Mouse (Mus musculus): ENCODE data around the gene Baz2b. TPM values are rescaled to one million over a fixed set of nuclear protein-coding genes. Genes with fewer than 3 reads are reported as not detected.
A peak's percentile ranks its signal among the peaks of the same experiment; 100 is the strongest.

The Baz2b gene
- polyA plus RNA-seq, 1 experiment from 2014 or later, result 57.2 TPM

- WGBS, result 58% methylated on average over 8 of the region's 8 CpGs
Observed at GRCm38 (mm10) chr2:60071813-60072212, 137.8 kb downstream of the Baz2b start.

GRCm38 (mm10) chr2:60070938-60071337, 138.7 kb downstream of the Baz2b start:
- no peak overlapping the region for H3K27ac ChIP-seq (ENCODE audit: low read depth)
- no peaks in the 10 kb centered on the region for H3K27me3 ChIP-seq (ENCODE audit: insufficient read depth, low read length)
- H3K4me3 ChIP-seq (ENCODE audit: low read depth, low read length), result no peak overlapping the region
- no peaks in the 10 kb centered on the region for H3K9me3 ChIP-seq (ENCODE audit: low read depth, low read length)
- DNase-seq, result no peak
- no peaks in the 10 kb centered on the region for H3K4me1 ChIP-seq (ENCODE audit: insufficient read depth)
- H3K4me2 ChIP-seq, result no peak overlapping the region
- TF ChIP-seq CTCF (IDR thresholded peaks at IDR 0.05; ENCODE audit: low read depth), result no peak
- 0 out of 2 replicates have a peak, but pooled peaks cover 3% of the 10 kb centered on the region for H3K36me3 ChIP-seq (ENCODE audit: insufficient read depth)
- no peak overlapping the region for H3K9ac ChIP-seq
- 68% methylated on average over 5 of the region's 5 CpGs for WGBS
- no peak for ATAC-seq (ENCODE audit: insufficient read depth)

More at GRCm38 (mm10) chr2:60071813-60072212, 137.8 kb downstream of the Baz2b start:
- H3K27me3 ChIP-seq (ENCODE audit: insufficient read depth, low read length), result no peaks in the 10 kb centered on the region
- H3K9ac ChIP-seq, result no peak overlapping the region
- peak; percentile 32 for DNase-seq
- no peaks in the 10 kb centered on the region for H3K4me1 ChIP-seq (ENCODE audit: insufficient read depth)
- no peak overlapping the region for H3K4me3 ChIP-seq (ENCODE audit: low read depth, low read length)
- no peak for ATAC-seq (ENCODE audit: insufficient read depth)
- H3K27ac ChIP-seq (ENCODE audit: low read depth), result no peak overlapping the region
- H3K9me3 ChIP-seq (ENCODE audit: low read depth, low read length), result no peaks in the 10 kb centered on the region
- no peak overlapping the region for H3K4me2 ChIP-seq
- 0 out of 2 replicates have a peak, but pooled peaks cover 3% of the 10 kb centered on the region for H3K36me3 ChIP-seq (ENCODE audit: insufficient read depth)
- no peak for TF ChIP-seq CTCF (IDR thresholded peaks at IDR 0.05; ENCODE audit: low read depth)

GRCm38 (mm10) chr2:60068468-60068867, 141.2 kb downstream of the Baz2b start:
- 84% methylated on average over 3 of the region's 3 CpGs for WGBS
- no peak for DNase-seq
- Histone ChIP-seq H3K27me3 (ENCODE audit: insufficient read depth, low read length) (no peaks in the 10 kb centered on the region), H3K9me3 (ENCODE audit: low read depth, low read length) (no peaks in the 10 kb centered on the region), H3K36me3 (ENCODE audit: insufficient read depth) (no peaks in the 10 kb centered on the region), H3K4me3 (ENCODE audit: low read depth, low read length) (no peak overlapping the region), H3K9ac (no peak overlapping the region), H3K27ac (ENCODE audit: low read depth) (no peak overlapping the region), H3K4me2 (no peak overlapping the region), H3K4me1 (ENCODE audit: insufficient read depth) (no peaks in the 10 kb centered on the region)
- ATAC-seq (ENCODE audit: insufficient read depth), result no peak
- TF ChIP-seq CTCF (IDR thresholded peaks at IDR 0.05; ENCODE audit: low read depth), result no peak

- no peak for DNase-seq
- H3K4me2 ChIP-seq, result no peak overlapping the region
- H3K36me3 ChIP-seq (ENCODE audit: insufficient read depth), result no peaks in the 10 kb centered on the region
- no peaks in the 10 kb centered on the region for H3K27me3 ChIP-seq (ENCODE audit: insufficient read depth, low read length)
- H3K4me1 ChIP-seq (ENCODE audit: insufficient read depth), result no peaks in the 10 kb centered on the region
- WGBS, result 75% methylated on average over 5 of the region's 5 CpGs
- H3K4me3 ChIP-seq (ENCODE audit: low read depth, low read length), result no peak overlapping the region
- no peak for TF ChIP-seq CTCF (IDR thresholded peaks at IDR 0.05; ENCODE audit: low read depth)
- no peaks in the 10 kb centered on the region for H3K9me3 ChIP-seq (ENCODE audit: low read depth, low read length)
- ATAC-seq (ENCODE audit: insufficient read depth), result no peak
- H3K9ac ChIP-seq, result no peak overlapping the region
- H3K27ac ChIP-seq (ENCODE audit: low read depth), result no peak overlapping the region
Observed at GRCm38 (mm10) chr2:60065415-60065814, 144.2 kb downstream of the Baz2b start.

- Histone ChIP-seq H3K4me3 (ENCODE audit: low read depth, low read length) (no peak overlapping the region), H3K27ac (ENCODE audit: low read depth) (no peak overlapping the region), H3K9ac (no peak overlapping the region), H3K9me3 (ENCODE audit: low read depth, low read length) (no peaks in the 10 kb centered on the region), H3K36me3 (ENCODE audit: insufficient read depth) (no peaks in the 10 kb centered on the region), H3K4me2 (no peak overlapping the region), H3K27me3 (ENCODE audit: insufficient read depth, low read length) (no peaks in the 10 kb centered on the region), H3K4me1 (ENCODE audit: insufficient read depth) (no peaks in the 10 kb centered on the region)
- DNase-seq (no peak), ATAC-seq (ENCODE audit: insufficient read depth) (no peak)
- TF ChIP-seq CTCF (IDR thresholded peaks at IDR 0.05; ENCODE audit: low read depth), result no peak
- 94% methylated on average over 1 of the region's 1 CpGs for WGBS
Observed at GRCm38 (mm10) chr2:60060185-60060775, 149.4 kb downstream of the Baz2b start.

- H3K4me1 ChIP-seq (ENCODE audit: insufficient read depth), result 0 out of 2 replicates have a peak, but pooled peaks cover 4% of the 10 kb centered on the region
- ATAC-seq (ENCODE audit: insufficient read depth) (no peak), DNase-seq (no peak)
- no peak overlapping the region for H3K4me3 ChIP-seq (ENCODE audit: low read depth, low read length)
- no peaks in the 10 kb centered on the region for H3K36me3 ChIP-seq (ENCODE audit: insufficient read depth)
- H3K9ac ChIP-seq, result no peak overlapping the region
- H3K9me3 ChIP-seq (ENCODE audit: low read depth, low read length), result no peaks in the 10 kb centered on the region
- no peak overlapping the region for H3K4me2 ChIP-seq
- no peaks in the 10 kb centered on the region for H3K27me3 ChIP-seq (ENCODE audit: insufficient read depth, low read length)
- no peak overlapping the region for H3K27ac ChIP-seq (ENCODE audit: low read depth)
- 92% methylated on average over 5 of the region's 5 CpGs for WGBS
- no peak for TF ChIP-seq CTCF (IDR thresholded peaks at IDR 0.05; ENCODE audit: low read depth)
Observed at GRCm38 (mm10) chr2:60059300-60059699, 150.3 kb downstream of the Baz2b start.

- Histone ChIP-seq H3K27me3 (ENCODE audit: insufficient read depth, low read length) (no peaks in the 10 kb centered on the region), H3K36me3 (ENCODE audit: insufficient read depth) (no peaks in the 10 kb centered on the region), H3K9ac (no peak overlapping the region), H3K4me1 (ENCODE audit: insufficient read depth) (0 out of 2 replicates have a peak, but pooled peaks cover 4% of the 10 kb centered on the region), H3K9me3 (ENCODE audit: low read depth, low read length) (no peaks in the 10 kb centered on the region), H3K27ac (ENCODE audit: low read depth) (no peak overlapping the region), H3K4me2 (no peak overlapping the region), H3K4me3 (ENCODE audit: low read depth, low read length) (no peak overlapping the region)
- no peak for TF ChIP-seq CTCF (IDR thresholded peaks at IDR 0.05; ENCODE audit: low read depth)
- ATAC-seq (ENCODE audit: insufficient read depth), result peak; percentile 41; the same call in 1 of the 2 replicates
- peak; percentile 45 for DNase-seq
- WGBS, result 32% methylated on average over 4 of the region's 4 CpGs
Observed at GRCm38 (mm10) chr2:60056043-60056442, 153.6 kb downstream of the Baz2b start.
